Mouse (Mus musculus): ENCODE results near the gene Fam160a2. TPM values are rescaled to one million over a fixed set of nuclear protein-coding genes. Genes with fewer than 3 reads are reported as not detected.
"Not testable (repeated sequence)": the region's sequence is repeated elsewhere in the genome, so short reads cannot be mapped to it uniquely, and the experiment has no call there.

Fam160a2 gene
- polyA plus RNA-seq, 1 experiment from 2014 or later, result 46.1 TPM

GRCm38 (mm10) chr7:105387696-105388095, 12.2 kb downstream of the Fam160a2 start:
- no peak for ATAC-seq (ENCODE audit: insufficient number of reproducible peaks, insufficient read depth, low FRiP score, low TSS enrichment)
- no peaks in the 10 kb centered on the region for H3K27me3 ChIP-seq
- peaks cover 68% of the 10 kb centered on the region for H3K36me3 ChIP-seq
- no peak overlapping the region for H3K4me3 ChIP-seq
- no peaks in the 10 kb centered on the region for H3K9me3 ChIP-seq
- no peak overlapping the region for H3K27ac ChIP-seq
- WGBS, result 89% methylated on average over 2 of the region's 2 CpGs
- no peak overlapping the region for H3K9ac ChIP-seq
- no peak overlapping the region for H3K4me2 ChIP-seq (replicated peaks)
- no peaks in the 10 kb centered on the region for H3K4me1 ChIP-seq

GRCm38 (mm10) chr7:105380329-105380728, 19.5 kb downstream of the Fam160a2 start:
- Histone ChIP-seq H3K36me3 (peaks cover 78% of the 10 kb centered on the region), H3K4me2 (replicated peaks) (no peak overlapping the region)
- WGBS, result 93% methylated on average over 3 of the region's 3 CpGs

GRCm38 (mm10) chr7:105374866-105375265, 25.0 kb downstream of the Fam160a2 start, which contains the start of gene Gm5901:
TSS of gene Gm5901 (plus strand) at chr7:105375038.
- H3K36me3 ChIP-seq, result peaks cover 41% of the 10 kb centered on the region
- 100% methylated on average over 1 of the region's 1 CpGs for WGBS

More at GRCm38 (mm10) chr7:105380329-105380728, 19.5 kb downstream of the Fam160a2 start:
- Histone ChIP-seq H3K9ac (no peak overlapping the region), H3K27me3 (no peaks in the 10 kb centered on the region), H3K4me3 (no peak overlapping the region), H3K9me3 (no peaks in the 10 kb centered on the region), H3K4me1 (no peaks in the 10 kb centered on the region), H3K27ac (no peak overlapping the region)
- no peak for ATAC-seq (ENCODE audit: insufficient number of reproducible peaks, insufficient read depth, low FRiP score, low TSS enrichment)

GRCm38 (mm10) chr7:105373976-105374375, 25.9 kb downstream of the Fam160a2 start:
- Histone ChIP-seq H3K9me3 (no peaks in the 10 kb centered on the region), H3K4me2 (replicated peaks) (no peak overlapping the region), H3K9ac (no peak overlapping the region), H3K4me1 (no peaks in the 10 kb centered on the region), H3K36me3 (peaks cover 32% of the 10 kb centered on the region), H3K27me3 (no peaks in the 10 kb centered on the region), H3K27ac (no peak overlapping the region), H3K4me3 (no peak overlapping the region)
- ATAC-seq (ENCODE audit: insufficient number of reproducible peaks, insufficient read depth, low FRiP score, low TSS enrichment), result no peak
- 94% methylated on average over 3 of the region's 3 CpGs for WGBS

More at GRCm38 (mm10) chr7:105374866-105375265, 25.0 kb downstream of the Fam160a2 start, which contains the start of gene Gm5901:
- no peak within 1 kb of the TSS for H3K9ac ChIP-seq
- H3K4me2 ChIP-seq (replicated peaks), result no peak within 1 kb of the TSS
- H3K27ac ChIP-seq, result no peak within 1 kb of the TSS
- H3K9me3 ChIP-seq, result no peaks in the 10 kb centered on the region
- H3K27me3 ChIP-seq, result no peaks in the 10 kb centered on the region
- no peak for ATAC-seq (ENCODE audit: insufficient number of reproducible peaks, insufficient read depth, low FRiP score, low TSS enrichment)
- no peak within 1 kb of the TSS for H3K4me3 ChIP-seq
- H3K4me1 ChIP-seq, result no peaks in the 10 kb centered on the region

- Histone ChIP-seq H3K4me1 (no peaks in the 10 kb centered on the region), H3K36me3 (peaks cover 27% of the 10 kb centered on the region), H3K9me3 (no peaks in the 10 kb centered on the region), H3K27ac (no peak overlapping the region), H3K4me2 (replicated peaks) (no peak overlapping the region), H3K9ac (no peak overlapping the region), H3K4me3 (no peak overlapping the region), H3K27me3 (no peaks in the 10 kb centered on the region)
- WGBS, result 92% methylated on average over 4 of the region's 4 CpGs
- no peak for ATAC-seq (ENCODE audit: insufficient number of reproducible peaks, insufficient read depth, low FRiP score, low TSS enrichment)
Measured at GRCm38 (mm10) chr7:105373509-105373908, 26.3 kb downstream of the Fam160a2 start.

- H3K9me3 ChIP-seq, result no peaks in the 10 kb centered on the region
- no peak for ATAC-seq (ENCODE audit: insufficient number of reproducible peaks, insufficient read depth, low FRiP score, low TSS enrichment)
- no peaks in the 10 kb centered on the region for H3K27me3 ChIP-seq
- no peak overlapping the region for H3K4me2 ChIP-seq (replicated peaks)
- no peaks in the 10 kb centered on the region for H3K4me1 ChIP-seq
- H3K36me3 ChIP-seq, result peaks cover 21% of the 10 kb centered on the region
- no peak overlapping the region for H3K9ac ChIP-seq
- no peak overlapping the region for H3K4me3 ChIP-seq
- no peak overlapping the region for H3K27ac ChIP-seq
- 83% methylated on average over 1 of the region's 1 CpGs for WGBS
Measured at GRCm38 (mm10) chr7:105372912-105373311, 26.9 kb downstream of the Fam160a2 start.

GRCm38 (mm10) chr7:105368521-105368920, 31.3 kb downstream of the Fam160a2 start:
- peaks cover 4% of the 10 kb centered on the region; the same call in 1 of the 2 replicates for H3K36me3 ChIP-seq
- H3K4me3 ChIP-seq, result no peak overlapping the region
- H3K27me3 ChIP-seq, result no peaks in the 10 kb centered on the region
- no peaks in the 10 kb centered on the region for H3K4me1 ChIP-seq
- peak; percentile 47; the same call in 1 of the 2 replicates for ATAC-seq (ENCODE audit: insufficient number of reproducible peaks, insufficient read depth, low FRiP score, low TSS enrichment)
- no peak overlapping the region for H3K4me2 ChIP-seq (replicated peaks)
- WGBS, result 94% methylated on average over 4 of the region's 4 CpGs
- H3K27ac ChIP-seq, result no peak overlapping the region
- no peak overlapping the region for H3K9ac ChIP-seq
- no peaks in the 10 kb centered on the region for H3K9me3 ChIP-seq

- no peaks in the 10 kb centered on the region for H3K27me3 ChIP-seq
- H3K4me1 ChIP-seq, result no peaks in the 10 kb centered on the region
- H3K36me3 ChIP-seq, result no peaks in the 10 kb centered on the region
- H3K9me3 ChIP-seq, result no peaks in the 10 kb centered on the region
- H3K27ac ChIP-seq, result no peak within 1 kb of the TSS
- no peak within 1 kb of the TSS for H3K4me2 ChIP-seq (replicated peaks)
- 88% methylated on average over 1 of the region's 1 CpGs for WGBS
- no peak within 1 kb of the TSS for H3K4me3 ChIP-seq
- no peak within 1 kb of the TSS for H3K9ac ChIP-seq
- no peak for ATAC-seq (ENCODE audit: insufficient number of reproducible peaks, insufficient read depth, low FRiP score, low TSS enrichment)
Measured at GRCm38 (mm10) chr7:105367930-105368329, 31.9 kb downstream of the Fam160a2 start, which contains the start of gene Olfr692. TSS of gene Olfr692 (plus strand) at chr7:105368230.

- Histone ChIP-seq H3K4me3 (no peak overlapping the region), H3K9me3 (no peaks in the 10 kb centered on the region), H3K9ac (no peak overlapping the region), H3K27ac (no peak overlapping the region), H3K36me3 (no peaks in the 10 kb centered on the region), H3K4me2 (replicated peaks) (no peak overlapping the region), H3K27me3 (no peaks in the 10 kb centered on the region), H3K4me1 (no peaks in the 10 kb centered on the region)
- no peak for ATAC-seq (ENCODE audit: insufficient number of reproducible peaks, insufficient read depth, low FRiP score, low TSS enrichment)
- WGBS, result 85% methylated on average over 5 of the region's 5 CpGs
Measured at GRCm38 (mm10) chr7:105367268-105367667, 32.6 kb downstream of the Fam160a2 start.

- H3K4me2 ChIP-seq (replicated peaks), result no peak overlapping the region
- ATAC-seq (ENCODE audit: insufficient number of reproducible peaks, insufficient read depth, low FRiP score, low TSS enrichment), result no peak
- H3K4me3 ChIP-seq, result no peak overlapping the region
- no peaks in the 10 kb centered on the region for H3K9me3 ChIP-seq
- H3K27ac ChIP-seq, result no peak overlapping the region
- H3K9ac ChIP-seq, result no peak overlapping the region
- H3K36me3 ChIP-seq, result no peaks in the 10 kb centered on the region
- no peaks in the 10 kb centered on the region for H3K27me3 ChIP-seq
- WGBS, result 88% methylated on average over 2 of the region's 2 CpGs
- no peaks in the 10 kb centered on the region for H3K4me1 ChIP-seq
Measured at GRCm38 (mm10) chr7:105361713-105362112, 38.1 kb downstream of the Fam160a2 start.

- H3K4me1 ChIP-seq; H3K4me2 ChIP-seq (replicated peaks); H3K9ac ChIP-seq; H3K36me3 ChIP-seq; H3K27ac ChIP-seq; H3K9me3 ChIP-seq; H3K4me3 ChIP-seq; H3K27me3 ChIP-seq: not testable (repeated sequence)
- WGBS, result 92% methylated on average over 1 of the region's 2 CpGs
- 0 out of 2 replicates have a peak, but pooled peaks have one; percentile 67 for ATAC-seq (ENCODE audit: insufficient number of reproducible peaks, insufficient read depth, low FRiP score, low TSS enrichment)
Measured at GRCm38 (mm10) chr7:105356487-105356886, 43.4 kb downstream of the Fam160a2 start.

GRCm38 (mm10) chr7:105356064-105356463, 43.8 kb downstream of the Fam160a2 start:
- not testable (repeated sequence) for ATAC-seq (ENCODE audit: insufficient number of reproducible peaks, insufficient read depth, low FRiP score, low TSS enrichment); H3K4me2 ChIP-seq (replicated peaks); H3K4me3 ChIP-seq; H3K27me3 ChIP-seq; H3K9ac ChIP-seq; H3K36me3 ChIP-seq; H3K27ac ChIP-seq; H3K4me1 ChIP-seq; H3K9me3 ChIP-seq
- no CpG with 5 or more reads among the region's 5 CpGs for WGBS

Measured in embryonic facial prominence, embryonic 12.5 days (tissue).